ENCODE assay signal across 12 mouse cellular contexts in genomic region chrX:11099146-11100087, GRCm38 (mm10).
A peak's percentile ranks its signal among the peaks of the same experiment; 100 is the strongest.
DNase-seq lines count a peak whose midpoint lies in the region; ATAC-seq lines count a peak whose summit lies in the region.
"Had no signal": no experiment of that assay in that cellular context is flagged by ENCODE, and none has a peak within 500 bp of the region (broad histone marks: within the 10 kb centered on the region; RNA-seq: fewer than 3 reads in every experiment).

No protein-coding gene starts in this region.

- H3K36me3 ChIP-seq in hindbrain, embryonic 13.5 days = no peaks in the 10 kb centered on the region
- H3K36me3 ChIP-seq in midbrain, embryonic 12.5 days = no peaks in the 10 kb centered on the region
- no peaks in the 10 kb centered on the region for H3K36me3 ChIP-seq in embryonic facial prominence, embryonic 10.5 days (replicated peaks)
- H3K36me3 ChIP-seq: liver, embryonic 13.5 days had no signal

- peak overlapping the region; percentile 8; the same call in 1 of the 2 replicates for H3K4me2 ChIP-seq in hindbrain, embryonic 13.5 days
- no peak overlapping the region for H3K4me2 ChIP-seq in midbrain, embryonic 12.5 days (replicated peaks)
- H3K4me2 ChIP-seq: liver, embryonic 13.5 days had no signal

- peak; percentile 2 for DNase-seq in ES-CJ7 (ENCODE audit: low read depth, low spot score)
- peak; percentile 67 for DNase-seq in brain, adult 2 months (ENCODE audit: low read depth, low spot score)
- DNase-seq in gastrocnemius, postnatal 10 days = no peak
- DNase-seq in embryonic facial prominence, embryonic 10.5 days (ENCODE audit: low spot score) = no peak
- no peak for DNase-seq in urinary bladder, postnatal 4 days (ENCODE audit: low spot score in 2 of 2)
- DNase-seq: adrenal gland, adult 8-10 months; cerebellum, postnatal 25 days; kidney, postnatal 25 days; liver, embryonic 13.5 days had no signal

- peak; percentile 81 for ATAC-seq in hindbrain, embryonic 13.5 days (ENCODE audit: low FRiP score)
- peak; percentile 49 for ATAC-seq in midbrain, embryonic 12.5 days (ENCODE audit: low FRiP score, low read depth)
- no peak for ATAC-seq in erythroblast, adult 5-6 weeks (replicated peaks; ENCODE audit: low FRiP score, poor library complexity, severe bottlenecking)

- WGBS in hindbrain, embryonic 13.5 days = 42% methylated on average over 13 of the region's 13 CpGs
- WGBS in midbrain, embryonic 12.5 days = 52% methylated on average over 13 of the region's 13 CpGs
- 78% methylated on average over 13 of the region's 13 CpGs for WGBS in embryonic facial prominence, embryonic 10.5 days

- 0 out of 2 replicates have a peak, but pooled peaks cover 4% of the 10 kb centered on the region for H3K27me3 ChIP-seq in hindbrain, embryonic 13.5 days
- H3K27me3 ChIP-seq in midbrain, embryonic 12.5 days = peaks cover 15% of the 10 kb centered on the region
- peaks cover 59% of the 10 kb centered on the region for H3K27me3 ChIP-seq in embryonic facial prominence, embryonic 10.5 days (replicated peaks; ENCODE audit: low read depth, poor library complexity, severe bottlenecking)
- H3K27me3 ChIP-seq: liver, embryonic 13.5 days had no signal

- peak overlapping the region; percentile 61 for H3K27ac ChIP-seq in hindbrain, embryonic 13.5 days
- peak overlapping the region; percentile 46; the same call in 1 of the 2 replicates for H3K27ac ChIP-seq in midbrain, embryonic 12.5 days (replicated peaks)
- no peak overlapping the region for H3K27ac ChIP-seq in embryonic facial prominence, embryonic 10.5 days (replicated peaks)
- H3K27ac ChIP-seq: liver, embryonic 13.5 days had no signal

- no peak overlapping the region for H3K4me3 ChIP-seq in hindbrain, embryonic 13.5 days
- H3K4me3 ChIP-seq in midbrain, embryonic 12.5 days = no peak overlapping the region
- H3K4me3 ChIP-seq in embryonic facial prominence, embryonic 10.5 days = no peak overlapping the region
- H3K4me3 ChIP-seq: liver, embryonic 13.5 days had no signal

- H3K9me3 ChIP-seq in hindbrain, embryonic 13.5 days = no peaks in the 10 kb centered on the region
- no peaks in the 10 kb centered on the region for H3K9me3 ChIP-seq in midbrain, embryonic 12.5 days
- no peaks in the 10 kb centered on the region for H3K9me3 ChIP-seq in embryonic facial prominence, embryonic 10.5 days
- H3K9me3 ChIP-seq: liver, embryonic 13.5 days had no signal

- peaks cover 27% of the 10 kb centered on the region for H3K4me1 ChIP-seq in hindbrain, embryonic 13.5 days (replicated peaks)
- peaks cover 16% of the 10 kb centered on the region for H3K4me1 ChIP-seq in midbrain, embryonic 12.5 days
- no peaks in the 10 kb centered on the region for H3K4me1 ChIP-seq in embryonic facial prominence, embryonic 10.5 days
- H3K4me1 ChIP-seq: liver, embryonic 13.5 days had no signal

- no peak overlapping the region for H3K9ac ChIP-seq in hindbrain, embryonic 13.5 days
- H3K9ac ChIP-seq in midbrain, embryonic 12.5 days (replicated peaks) = no peak overlapping the region
- H3K9ac ChIP-seq: liver, embryonic 13.5 days had no signal

Comparison
In these comparisons a context has a peak if more than half of its experiments do, and no peak if none do; other contexts are left out.
1. DNase-seq: peak in ES-CJ7 (single experiment) and brain, adult 2 months (single experiment); none in gastrocnemius, postnatal 10 days (single experiment), embryonic facial prominence, embryonic 10.5 days (single experiment) and urinary bladder, postnatal 4 days (0 of 2).